26 mouse cellular contexts compared by ENCODE assay signal in genomic region chr1:30930194-30930593, GRCm38 (mm10). TPM values are rescaled to one million over a fixed set of nuclear protein-coding genes. Genes with fewer than 3 reads are reported as not detected.
"Had no signal": no experiment of that assay in that cellular context is flagged by ENCODE, and none has a peak within 500 bp of the region (broad histone marks: within the 10 kb centered on the region; RNA-seq: fewer than 3 reads in every experiment).

No protein-coding gene starts in this region.

- H3K4me2 ChIP-seq: kidney, embryonic 15.5 days; limb, embryonic 12.5 days; limb, embryonic 15.5 days; liver, embryonic 13.5 days; lung, embryonic 15.5 days; midbrain, embryonic 12.5 days had no signal

- H3K4me3 ChIP-seq: kidney, embryonic 15.5 days; limb, embryonic 12.5 days; limb, embryonic 15.5 days; liver, embryonic 13.5 days; lung, embryonic 15.5 days; midbrain, embryonic 12.5 days had no signal

- H3K9me3 ChIP-seq: kidney, embryonic 15.5 days; limb, embryonic 12.5 days; limb, embryonic 15.5 days; liver, embryonic 13.5 days; lung, embryonic 15.5 days; midbrain, embryonic 12.5 days had no signal

- ATAC-seq: midbrain, embryonic 16.5 days had no signal

- H3K27ac ChIP-seq: kidney, embryonic 15.5 days; limb, embryonic 12.5 days; limb, embryonic 15.5 days; liver, embryonic 13.5 days; lung, embryonic 15.5 days; macrophage; midbrain, embryonic 12.5 days; stomach, postnatal 0 days had no signal

- DNase-seq: layer of hippocampus, postnatal 36 days; left cerebral cortex, postnatal 4 days; liver, embryonic 13.5 days; lung, adult 18-20 months; lung, postnatal 14 days; right cerebral cortex, postnatal 14 days; right cerebral cortex, postnatal 4 days; thymus, adult 2 months; thymus, postnatal 4 days had no signal

- H3K27me3 ChIP-seq: kidney, embryonic 15.5 days; limb, embryonic 12.5 days; limb, embryonic 15.5 days; liver, embryonic 13.5 days; lung, embryonic 15.5 days; midbrain, embryonic 12.5 days had no signal

- H3K4me1 ChIP-seq: kidney, embryonic 15.5 days; limb, embryonic 12.5 days; limb, embryonic 15.5 days; liver, embryonic 13.5 days; lung, embryonic 15.5 days; midbrain, embryonic 12.5 days had no signal

- H3K36me3 ChIP-seq: kidney, embryonic 15.5 days; limb, embryonic 12.5 days; limb, embryonic 15.5 days; liver, embryonic 13.5 days; lung, embryonic 15.5 days; midbrain, embryonic 12.5 days had no signal

- H3K9ac ChIP-seq: kidney, embryonic 15.5 days; limb, embryonic 12.5 days; limb, embryonic 15.5 days; liver, embryonic 13.5 days; lung, embryonic 15.5 days; midbrain, embryonic 12.5 days had no signal

RNA-seq across cellular contexts. Expression of gene AC153137.1, which starts 47.6 kb away (rescaled TPM):
- total RNA-seq: layer of hippocampus, adult 8-10 months; layer of hippocampus, postnatal 10 days; layer of hippocampus, postnatal 36 days; left cerebral cortex, adult 8-10 months; left cerebral cortex, postnatal 14 days; left cerebral cortex, postnatal 4 days; megakaryocyte-erythroid progenitor cell, adult 5-6 weeks had no signal
- polyA plus RNA-seq: intestine, embryonic 14.5 days; kidney, embryonic 15.5 days; limb, embryonic 12.5 days; limb, embryonic 15.5 days; liver, embryonic 13.5 days; macrophage; midbrain, embryonic 12.5 days; midbrain, embryonic 16.5 days; neural tube, embryonic 11.5 days; neural tube, embryonic 14.5 days; stomach, embryonic 14.5 days; stomach, postnatal 0 days; thymus, adult 2 months had no signal
